Mouse (Mus musculus) lung, adult 10 weeks (tissue): ENCODE data around the gene Nit2. TPM values are rescaled to one million over a fixed set of nuclear protein-coding genes. Genes with fewer than 3 reads are reported as not detected.

Experiments used
- polyA plus RNA-seq: library from polyadenylated mRNA; stranded (reverse); fragments of 350-450 nt; fragmentation: Illumina TruSeq; extraction: RNeasy Lipid Tissue Mini Kit (QIAGEN cat#74804); gene quantifications from one replicate; pipeline ENCODE4 v1.2.3, GENCODE M21; 2014; ENCODE audit warnings: low read depth, low replicate concordance; ENCODE audit not compliant: insufficient read depth

The Nit2 gene
- polyA plus RNA-seq: 20.4 TPM

GRCm38 (mm10) chr16:57166611-57167513, at the start of gene Nit2:
TSS of gene Nit2 (minus strand) at chr16:57167341.

GRCm38 (mm10) chr16:57120913-57121815, 46.0 kb downstream of the Nit2 start, which contains the start of gene Tomm70a:
TSS of gene Tomm70a (plus strand) at chr16:57121703.

Other genes starting within 250 kb of the Nit2 start
- gene Lnp1, start 239.3 kb downstream of the Nit2 start, polyA plus RNA-seq: not detected
- gene Tmem45a2, start 96.0 kb downstream of the Nit2 start, polyA plus RNA-seq: not detected
- gene Tomm70a, start 45.6 kb downstream of the Nit2 start, polyA plus RNA-seq: 13.1 TPM
- gene Tbc1d23, start 64.2 kb upstream of the Nit2 start, polyA plus RNA-seq: 15.0 TPM
- gene Tmem30c, start 125.5 kb upstream of the Nit2 start, polyA plus RNA-seq: not detected
- gene Filip1l, start 185.8 kb upstream of the Nit2 start, polyA plus RNA-seq: 23.1 TPM